Mouse (Mus musculus) myocyte (in vitro differentiated cells): ENCODE data around the gene Slc27a3. TPM values are rescaled to one million over a fixed set of nuclear protein-coding genes. Genes with fewer than 3 reads are reported as not detected.

Experiments
- H3K27me3 ChIP-seq: one replicate; pipeline ENCODE4 v1.6.1; 2011; ENCODE audit not compliant: control insufficient read depth, insufficient read depth, insufficient read length
- H3K36me3 ChIP-seq: one replicate; pipeline ENCODE4 v1.6.1; 2011; ENCODE audit not compliant: control insufficient read depth, insufficient read depth
- H3K4me2 ChIP-seq: one replicate; pipeline ENCODE4 v1.6.1; 2011; ENCODE audit warnings: low read depth, control low read depth
- H3K4me3 ChIP-seq: one replicate; pipeline ENCODE4 v1.5.1; 2011; ENCODE audit warnings: mild to moderate bottlenecking, control low read depth, moderate library complexity
- H3K79me2 ChIP-seq: one replicate; pipeline ENCODE4 v1.6.1; 2011; ENCODE audit not compliant: control insufficient read depth, insufficient read depth
- H3ac ChIP-seq: one replicate; pipeline ENCODE4 v1.6.1; 2011; ENCODE audit not compliant: control insufficient read depth, insufficient read length
- CEBPB ChIP-seq: IDR thresholded peaks from 2 replicates; pipeline ENCODE4 v1.6.1; 2011; ENCODE audit warnings: mild to moderate bottlenecking, moderate library complexity; ENCODE audit not compliant: poor library complexity, insufficient read depth, severe bottlenecking
- E2F4 ChIP-seq: IDR thresholded peaks from one replicate; pipeline ENCODE4 v1.6.1; 2011; ENCODE audit warnings: mild to moderate bottlenecking, control low read depth, moderate library complexity; ENCODE audit not compliant: insufficient read depth
- MAX ChIP-seq: IDR thresholded peaks from one replicate; pipeline ENCODE4 v1.6.1; 2011; ENCODE audit warnings: low read depth, mild to moderate bottlenecking, control low read depth
- MYOD1 ChIP-seq, 3 experiments: IDR thresholded peaks; one replicate each; pipeline ENCODE4 v1.6.1; 2011; ENCODE audit warnings: control low read depth in 2 of 3, low read depth in 2 of 3, mild to moderate bottlenecking in 2 of 3, moderate library complexity in 1 of 3; ENCODE audit not compliant: insufficient read length in 2 of 3, control insufficient read depth in 1 of 3
- MYOG ChIP-seq, 3 experiments: IDR thresholded peaks; one replicate each; pipeline ENCODE4 v1.6.1; 2011; ENCODE audit warnings: control low read depth in 2 of 3, low read depth in 2 of 3, mild to moderate bottlenecking in 2 of 3; ENCODE audit not compliant: insufficient read length in 2 of 3, control insufficient read depth in 1 of 3, insufficient read depth in 1 of 3
- POLR2A ChIP-seq: IDR thresholded peaks from one replicate; pipeline ENCODE4 v1.6.1; 2011; ENCODE audit warnings: low read depth, mild to moderate bottlenecking, control low read depth, moderate library complexity; ENCODE audit not compliant: insufficient read length
- POLR2AphosphoS2 ChIP-seq: IDR thresholded peaks from one replicate; pipeline ENCODE4 v1.6.1; 2011; ENCODE audit warnings: low read depth, control low read depth; ENCODE audit not compliant: insufficient read length
- REST ChIP-seq: IDR thresholded peaks from one replicate; pipeline ENCODE4 v1.6.1; 2011; ENCODE audit warnings: mild to moderate bottlenecking, control low read depth, moderate library complexity; ENCODE audit not compliant: insufficient read depth, insufficient read length
- SRF ChIP-seq: IDR thresholded peaks from one replicate; pipeline ENCODE4 v1.6.1; 2011; ENCODE audit warnings: low read depth; ENCODE audit not compliant: control insufficient read depth, insufficient read length
- TCF12 ChIP-seq: IDR thresholded peaks from one replicate; pipeline ENCODE4 v1.6.1; 2011; ENCODE audit warnings: mild to moderate bottlenecking, control low read depth; ENCODE audit not compliant: poor library complexity, insufficient read depth, severe bottlenecking
- TCF3 ChIP-seq: IDR thresholded peaks from one replicate; pipeline ENCODE4 v1.6.1; 2011; ENCODE audit warnings: low read depth, control low read depth; ENCODE audit not compliant: insufficient read length
- USF1 ChIP-seq: IDR thresholded peaks from one replicate; pipeline ENCODE4 v1.6.1; 2011; ENCODE audit warnings: low read depth, mild to moderate bottlenecking, control low read depth, moderate library complexity
- polyA plus RNA-seq: library from polyadenylated mRNA; unstranded; fragments of >200 nt; fragmentation: generic; extraction: Trizol; gene quantifications from one replicate; pipeline ENCODE4 v1.2.1, GENCODE M21; 2012; ENCODE audit warnings: missing spikeins

The Slc27a3 gene
- polyA plus RNA-seq, 1 experiment, result 3.4 TPM

GRCm38 (mm10) chr3:90425499-90425898 lies 35.8 kb upstream of the Slc27a3 start:
- Histone ChIP-seq H3K4me3 (no peak overlapping the region), H3K4me2 (no peak overlapping the region), H3K36me3 (peaks cover 19% of the 10 kb centered on the region), H3K79me2 (peaks cover 5% of the 10 kb centered on the region), H3ac (no peak overlapping the region), H3K27me3 (no peaks in the 10 kb centered on the region)
- TF ChIP-seq TCF3 (no peak), USF1 (no peak), CEBPB (no peak), POLR2A (no peak), TCF12 (no peak), MYOG (IDR thresholded peaks at IDR 0.05; ENCODE audit: control insufficient read depth in 1 of 3, insufficient read depth in 1 of 3, insufficient read length in 2 of 3, low read depth in 2 of 3) (no peak), POLR2AphosphoS2 (no peak), REST (no peak), SRF (no peak), MAX (no peak), MYOD1 (IDR thresholded peaks at IDR 0.05; ENCODE audit: control insufficient read depth in 1 of 3, insufficient read length in 2 of 3, low read depth in 2 of 3) (no peak), E2F4 (no peak)

- peaks cover 24% of the 10 kb centered on the region for H3K36me3 ChIP-seq
- no peak overlapping the region for H3K4me2 ChIP-seq
- no peak overlapping the region for H3K4me3 ChIP-seq
- H3K79me2 ChIP-seq, result peaks cover 5% of the 10 kb centered on the region
- no peak overlapping the region for H3ac ChIP-seq
- H3K27me3 ChIP-seq, result no peaks in the 10 kb centered on the region
- no peak for TF ChIP-seq MAX
- no peak for TF ChIP-seq REST
- TF ChIP-seq SRF, result no peak
- no peak for TF ChIP-seq USF1
- no peak for TF ChIP-seq POLR2AphosphoS2
- TF ChIP-seq MYOG (IDR thresholded peaks at IDR 0.05; ENCODE audit: control insufficient read depth in 1 of 3, insufficient read depth in 1 of 3, insufficient read length in 2 of 3, low read depth in 2 of 3), result no peak
- no peak for TF ChIP-seq MYOD1 (IDR thresholded peaks at IDR 0.05; ENCODE audit: control insufficient read depth in 1 of 3, insufficient read length in 2 of 3, low read depth in 2 of 3)
- TF ChIP-seq TCF12, result no peak
- TF ChIP-seq POLR2A, result no peak
- no peak for TF ChIP-seq TCF3
- TF ChIP-seq CEBPB, result no peak
- TF ChIP-seq E2F4, result no peak
Measured at GRCm38 (mm10) chr3:90423549-90423948, 33.8 kb upstream of the Slc27a3 start.

DNA sequence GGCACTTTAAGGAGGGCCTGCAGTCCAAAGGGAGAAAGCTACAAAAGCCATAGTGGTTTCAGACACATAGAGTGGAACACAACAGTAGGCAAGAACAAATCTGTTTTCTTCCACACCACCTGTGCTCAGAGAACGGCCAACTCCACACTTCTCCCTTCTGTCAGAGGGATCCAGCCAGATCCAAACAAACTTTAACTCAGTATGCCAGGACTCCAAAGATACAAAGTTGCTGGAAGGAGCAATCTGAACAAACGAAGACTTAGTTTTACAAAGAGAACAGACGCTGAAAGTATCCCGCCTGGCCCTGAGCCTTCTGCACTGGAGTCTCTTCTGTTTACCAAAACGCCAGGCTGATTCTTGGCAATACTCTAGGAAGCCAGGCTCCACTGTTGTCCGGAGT lies 31.0 kb upstream of the Slc27a3 start:
- no peaks in the 10 kb centered on the region for H3K27me3 ChIP-seq
- peaks cover 37% of the 10 kb centered on the region for H3K36me3 ChIP-seq
- H3K4me3 ChIP-seq, result no peak overlapping the region
- H3K4me2 ChIP-seq, result no peak overlapping the region
- H3ac ChIP-seq, result no peak overlapping the region
- peaks cover 3% of the 10 kb centered on the region for H3K79me2 ChIP-seq
- TF ChIP-seq CEBPB (no peak), MYOG (IDR thresholded peaks at IDR 0.05; ENCODE audit: control insufficient read depth in 1 of 3, insufficient read depth in 1 of 3, insufficient read length in 2 of 3, low read depth in 2 of 3) (no peak), MAX (no peak), MYOD1 (IDR thresholded peaks at IDR 0.05; ENCODE audit: control insufficient read depth in 1 of 3, insufficient read length in 2 of 3, low read depth in 2 of 3) (no peak), POLR2A (no peak), REST (no peak), SRF (no peak), USF1 (no peak), E2F4 (no peak), TCF12 (no peak), POLR2AphosphoS2 (no peak), TCF3 (no peak)

GRCm38 (mm10) chr3:90413011-90413396 lies 23.3 kb upstream of the Slc27a3 start:
- no peak overlapping the region for H3ac ChIP-seq
- H3K79me2 ChIP-seq, result no peaks in the 10 kb centered on the region
- no peak for TF ChIP-seq REST
- TF ChIP-seq TCF3, result no peak
- no peak for TF ChIP-seq POLR2A
- TF ChIP-seq USF1, result no peak
- TF ChIP-seq POLR2AphosphoS2, result no peak
- no peak for TF ChIP-seq SRF
- no peak for TF ChIP-seq CEBPB
- TF ChIP-seq E2F4, result no peak
- TF ChIP-seq MAX, result no peak
- TF ChIP-seq MYOD1 (IDR thresholded peaks at IDR 0.05; ENCODE audit: control insufficient read depth in 1 of 3, insufficient read length in 2 of 3, low read depth in 2 of 3), result no peak
- H3K27me3 ChIP-seq, result no peaks in the 10 kb centered on the region
- H3K4me2 ChIP-seq, result no peak overlapping the region
- peaks cover 31% of the 10 kb centered on the region for H3K36me3 ChIP-seq
- no peak overlapping the region for H3K4me3 ChIP-seq
